Mouse (Mus musculus) 3134 (cell line): ENCODE measurements at regions not wholly inside any gene's neighbourhood (a gene's known extent, or its start where the extent isn't known, plus 50 kb on each side); places are given as distances from the start of the nearest gene placed in this dataset.
A peak's percentile ranks its signal among the peaks of the same experiment; 100 is the strongest.

Experiments
- DNase-seq: peaks from one replicate; pipeline ENCODE4 v3.0.0-alpha.2; 2011; ENCODE audit warnings: low spot score; ENCODE audit not compliant: insufficient read length; ENCODE audit errors: extremely low read depth

DNA sequence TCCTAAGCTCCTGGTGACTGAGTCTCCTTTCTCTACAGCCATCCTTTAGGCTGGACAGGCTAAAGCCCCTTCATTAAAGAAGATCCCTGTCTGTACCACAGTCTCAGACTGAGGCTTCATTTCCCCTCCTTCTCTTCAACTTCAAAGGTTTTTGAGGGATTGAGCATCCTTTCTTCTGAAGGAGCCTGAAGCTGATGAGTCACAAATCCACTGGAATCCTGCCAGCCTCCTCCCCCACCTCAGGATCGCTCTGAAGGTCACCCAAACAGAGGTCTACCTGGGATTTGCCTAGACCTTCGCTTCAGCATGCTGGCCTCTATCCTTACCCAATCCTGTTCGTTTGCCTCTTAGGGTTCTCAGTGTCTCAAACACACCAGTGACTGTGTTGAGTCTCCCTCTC lies 57.7 kb upstream of the Ror1 start:
- DNase-seq = no peak

DNA sequence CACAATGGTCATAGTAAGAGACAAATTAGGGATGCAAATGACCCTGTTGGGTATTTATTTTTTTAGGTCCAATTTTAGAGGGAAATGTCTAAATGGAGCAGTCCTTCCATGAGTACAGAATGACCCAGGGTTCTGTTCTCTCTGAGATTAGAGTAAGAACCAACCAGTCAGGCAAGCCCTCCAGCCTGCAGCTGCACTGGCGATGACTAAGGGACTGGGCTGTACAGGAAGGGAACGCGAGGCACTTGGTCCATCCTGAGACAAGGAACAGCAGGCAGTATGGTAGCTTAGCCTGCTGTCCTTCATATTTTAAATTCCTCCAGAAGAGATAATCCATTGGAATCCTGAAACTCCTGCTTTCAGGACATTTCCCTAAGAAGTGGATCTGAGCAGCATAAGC lies 55.9 kb upstream of the Ror1 start:
- no peak for DNase-seq

- DNase-seq = no peak
Observed at GRCm38 (mm10) chr4:100041982-100042381, 53.6 kb upstream of the Ror1 start.

- peak; percentile 76 for DNase-seq
Observed at GRCm38 (mm10) chr4:100045164-100045906, 50.3 kb upstream of the Ror1 start.
